Mouse (Mus musculus) bone marrow macrophage, adult 2 months (primary cell): ENCODE data around the gene Src.

Experiments
- CTCF ChIP-seq: IDR thresholded peaks from 2 replicates; pipeline ENCODE4 v1.5.1; 2012; ENCODE audit warnings: low read depth, mild to moderate bottlenecking, low read length, moderate library complexity
- POLR2A ChIP-seq: IDR thresholded peaks from 2 replicates; pipeline ENCODE4 v1.6.1; 2012; ENCODE audit warnings: mild to moderate bottlenecking, low read depth, low read length, borderline replicate concordance

DNA sequence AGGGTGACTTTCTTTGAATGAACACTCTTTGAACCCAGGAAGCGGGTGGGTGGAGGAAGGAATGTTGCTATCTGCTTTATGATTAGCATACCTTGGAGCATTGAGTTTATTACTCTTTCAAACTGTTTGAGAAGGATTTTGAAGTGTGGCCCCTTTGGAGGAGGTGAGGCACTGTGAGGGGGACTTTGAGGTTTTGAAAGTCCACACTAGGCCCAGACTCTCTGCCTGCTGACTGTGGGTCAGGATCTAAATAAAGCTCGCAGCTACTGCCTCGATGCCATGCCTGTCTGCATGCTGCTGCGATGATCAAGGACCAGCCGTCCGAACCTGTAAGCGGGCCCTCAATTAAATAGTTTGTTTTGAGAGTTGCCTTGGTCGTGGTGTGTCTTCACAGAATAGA, 43.2 kb upstream of the Src start:
- TF ChIP-seq POLR2A (no peak), CTCF (no peak)
